Mouse (Mus musculus): Measurements from ENCODE around the gene Eml2. TPM values are rescaled to one million over a fixed set of nuclear protein-coding genes. Genes with fewer than 3 reads are reported as not detected.

Gene Eml2
- polyA plus RNA-seq, 1 experiment from 2014 or later: 4.0 TPM

DNA sequence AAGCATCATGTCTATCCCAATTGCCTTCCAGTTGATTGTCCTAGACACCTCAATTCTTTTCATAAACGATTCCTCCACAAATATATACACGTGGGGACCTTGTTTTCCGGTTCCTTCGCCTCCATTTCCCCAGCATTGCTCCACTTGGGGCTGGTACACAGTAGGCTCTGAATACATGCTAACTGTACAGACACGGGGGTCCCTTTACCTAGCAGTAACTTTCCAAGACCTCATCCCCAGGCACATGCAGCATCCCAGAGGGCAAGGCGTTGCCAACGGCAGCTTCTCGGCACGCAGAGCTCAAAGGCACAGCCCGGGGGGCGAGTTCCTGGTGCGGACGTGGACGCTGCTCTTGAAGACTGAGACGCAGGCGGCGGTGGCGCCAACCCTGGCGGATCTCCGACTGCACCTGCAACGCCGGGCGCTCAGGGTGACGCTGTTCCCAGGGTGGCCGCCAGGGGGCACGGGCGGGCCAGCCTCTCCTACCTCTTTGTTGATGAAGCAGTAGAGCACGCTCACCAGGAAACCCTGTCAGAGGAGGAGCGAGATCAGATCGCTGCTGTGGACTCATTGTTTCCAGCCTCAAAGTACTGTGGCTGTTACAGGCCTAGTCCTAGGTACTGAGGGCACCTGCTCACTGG, 18.9 kb upstream of the Eml2 start:
- Histone ChIP-seq H3K4me1 (ENCODE audit: control insufficient read depth, low read depth, low read length) (peaks cover 15% of the 10 kb centered on the region), H3K4me3 (ENCODE audit: low read depth, low read length) (no peak overlapping the region), H3K27me3 (ENCODE audit: control insufficient read depth, insufficient read depth, low read depth, low read length) (peaks cover 16% of the 10 kb centered on the region), H3K9me3 (replicated peaks; ENCODE audit: control insufficient read depth, low read length) (no peaks in the 10 kb centered on the region), H3K27ac (ENCODE audit: low read length) (no peak overlapping the region), H3K4me2 (ENCODE audit: low read depth, low read length) (peak overlapping the region; percentile 19; the same call in 1 of the 2 replicates), H3K9ac (ENCODE audit: low read depth, low read length) (no peak overlapping the region; the same call in 1 of the 2 replicates), H3K36me3 (ENCODE audit: control insufficient read depth, insufficient read depth) (peaks cover 6% of the 10 kb centered on the region; the same call in 1 of the 2 replicates)
- 4% methylated on average over 30 of the region's 30 CpGs for whole genome bisulfite sequencing (ENCODE audit: insufficient replicate concordance)
- ATAC-seq (ENCODE audit: low read depth): peak; percentile 67

DNA sequence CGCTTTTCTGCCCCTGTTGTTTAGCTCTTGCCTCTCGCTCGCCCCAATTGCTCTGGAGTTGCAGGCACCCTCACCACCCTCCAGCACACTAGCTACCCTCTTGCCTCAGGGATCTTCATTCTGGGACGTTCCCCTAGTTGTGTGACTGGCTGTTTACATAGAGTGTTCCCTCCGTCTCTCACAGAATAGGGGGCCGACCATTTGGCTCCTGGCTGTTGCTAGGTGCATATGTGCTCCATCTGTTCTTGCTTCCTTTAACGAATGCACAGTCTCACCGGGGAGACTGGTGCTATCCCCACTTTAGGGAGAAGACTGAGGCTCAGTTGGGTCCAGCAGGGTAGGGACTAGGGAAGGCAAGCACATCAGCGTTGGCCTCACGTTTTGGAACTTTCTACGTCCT, 17.6 kb upstream of the Eml2 start:
- Histone ChIP-seq H3K4me2 (ENCODE audit: low read depth, low read length) (no peak overlapping the region), H3K4me3 (ENCODE audit: low read depth, low read length) (no peak overlapping the region), H3K36me3 (ENCODE audit: control insufficient read depth, insufficient read depth) (peaks cover 3% of the 10 kb centered on the region; the same call in 1 of the 2 replicates), H3K9me3 (replicated peaks; ENCODE audit: control insufficient read depth, low read length) (no peaks in the 10 kb centered on the region), H3K27me3 (ENCODE audit: control insufficient read depth, insufficient read depth, low read depth, low read length) (peaks cover 21% of the 10 kb centered on the region), H3K9ac (ENCODE audit: low read depth, low read length) (no peak overlapping the region), H3K4me1 (ENCODE audit: control insufficient read depth, low read depth, low read length) (peaks cover 15% of the 10 kb centered on the region), H3K27ac (ENCODE audit: low read length) (no peak overlapping the region)
- WGBS (ENCODE audit: insufficient replicate concordance): 55% methylated on average over 11 of the region's 11 CpGs
- no peak for ATAC-seq (ENCODE audit: low read depth)

DNA sequence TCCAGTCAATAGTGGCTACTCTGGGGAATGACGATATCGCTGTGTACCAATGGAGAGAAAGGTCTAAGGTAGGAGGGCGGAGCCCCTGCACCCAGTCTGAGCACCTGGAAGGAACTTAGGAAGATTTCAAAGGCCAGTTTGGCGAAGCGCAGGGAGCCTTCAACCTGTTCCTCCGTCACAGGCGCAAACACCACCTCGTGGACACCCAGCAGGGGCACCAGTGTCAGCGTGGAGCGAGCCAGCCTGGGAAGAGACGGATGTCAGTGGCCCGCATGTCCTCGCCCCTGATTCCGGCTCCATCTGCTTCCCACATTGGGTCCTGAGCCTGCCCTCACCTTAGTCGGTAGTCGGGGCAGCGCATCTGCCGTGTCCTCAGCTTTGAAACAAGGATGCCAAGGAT, 16.8 kb upstream of the Eml2 start:
- peaks cover 29% of the 10 kb centered on the region for H3K27me3 ChIP-seq (ENCODE audit: control insufficient read depth, insufficient read depth, low read depth, low read length)

DNA sequence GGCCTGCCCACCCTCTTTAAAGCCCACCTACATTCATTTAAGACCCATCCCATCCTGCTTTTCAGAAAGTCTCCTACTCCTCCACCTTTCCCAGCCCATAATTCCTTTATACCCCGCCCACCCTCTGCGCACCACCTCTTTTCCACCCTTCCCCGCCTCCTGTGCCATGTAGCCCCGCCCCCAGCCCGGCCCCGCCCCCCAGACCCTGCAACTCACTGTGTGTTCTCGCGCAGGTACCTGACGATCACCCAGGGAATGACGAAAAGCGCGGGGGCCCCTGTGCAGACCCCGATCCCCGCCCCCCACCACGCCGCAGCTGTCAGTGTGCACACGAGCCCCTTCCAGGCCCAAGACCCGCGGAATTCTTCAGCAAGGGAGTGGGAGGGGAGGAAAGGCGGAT, 16.1 kb upstream of the Eml2 start:
- H3K9me3 ChIP-seq (replicated peaks; ENCODE audit: control insufficient read depth, low read length): no peaks in the 10 kb centered on the region
- peak overlapping the region; percentile 41 for H3K4me3 ChIP-seq (ENCODE audit: low read depth, low read length)
- H3K27me3 ChIP-seq (ENCODE audit: control insufficient read depth, insufficient read depth, low read depth, low read length): peaks cover 35% of the 10 kb centered on the region
- under 1% methylated on average over 20 of the region's 20 CpGs for WGBS (ENCODE audit: insufficient replicate concordance)
- H3K9ac ChIP-seq (ENCODE audit: low read depth, low read length): no peak overlapping the region
- peak overlapping the region; percentile 68 for H3K4me2 ChIP-seq (ENCODE audit: low read depth, low read length)
- ATAC-seq (ENCODE audit: low read depth): peak; percentile 47
- no peak overlapping the region for H3K27ac ChIP-seq (ENCODE audit: low read length)
- H3K4me1 ChIP-seq (ENCODE audit: control insufficient read depth, low read depth, low read length): peaks cover 30% of the 10 kb centered on the region
- no peaks in the 10 kb centered on the region for H3K36me3 ChIP-seq (ENCODE audit: control insufficient read depth, insufficient read depth)

More for the DNA sequence above, 16.8 kb upstream of the Eml2 start:
- WGBS (ENCODE audit: insufficient replicate concordance): 17% methylated on average over 18 of the region's 18 CpGs
- ATAC-seq (ENCODE audit: low read depth): no peak
- no peaks in the 10 kb centered on the region for H3K36me3 ChIP-seq (ENCODE audit: control insufficient read depth, insufficient read depth)
- H3K4me1 ChIP-seq (ENCODE audit: control insufficient read depth, low read depth, low read length): peaks cover 23% of the 10 kb centered on the region
- H3K4me2 ChIP-seq (ENCODE audit: low read depth, low read length): no peak overlapping the region
- H3K9me3 ChIP-seq (replicated peaks; ENCODE audit: control insufficient read depth, low read length): no peaks in the 10 kb centered on the region
- no peak overlapping the region for H3K4me3 ChIP-seq (ENCODE audit: low read depth, low read length)
- H3K9ac ChIP-seq (ENCODE audit: low read depth, low read length): no peak overlapping the region
- H3K27ac ChIP-seq (ENCODE audit: low read length): no peak overlapping the region

DNA sequence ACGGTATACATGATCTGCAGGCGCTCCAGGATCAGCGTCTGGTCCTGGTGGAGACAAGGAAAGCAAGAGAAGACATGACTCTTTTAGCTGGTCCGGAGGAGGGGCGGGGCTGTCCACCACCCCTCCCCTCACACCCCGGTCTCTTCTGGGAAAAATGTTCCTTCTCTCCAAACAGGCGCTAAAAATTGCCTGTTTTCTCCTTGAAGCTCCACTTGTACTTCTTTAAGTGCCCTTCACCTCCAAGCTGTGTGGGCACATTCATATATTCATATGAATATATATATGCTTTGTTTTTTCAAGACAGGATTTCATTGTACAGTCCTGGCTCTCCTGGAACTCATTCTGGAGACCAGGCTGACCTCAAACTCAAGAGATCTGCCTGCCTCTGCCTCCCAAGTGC, 13.3 kb upstream of the Eml2 start:
- no peak overlapping the region for H3K9ac ChIP-seq (ENCODE audit: low read depth, low read length)
- H3K9me3 ChIP-seq (replicated peaks; ENCODE audit: control insufficient read depth, low read length): no peaks in the 10 kb centered on the region
- no peak overlapping the region for H3K27ac ChIP-seq (ENCODE audit: low read length)
- 66% methylated on average over 7 of the region's 7 CpGs for WGBS (ENCODE audit: insufficient replicate concordance)
- H3K27me3 ChIP-seq (ENCODE audit: control insufficient read depth, insufficient read depth, low read depth, low read length): peaks cover 40% of the 10 kb centered on the region
- no peaks in the 10 kb centered on the region for H3K36me3 ChIP-seq (ENCODE audit: control insufficient read depth, insufficient read depth)
- ATAC-seq (ENCODE audit: low read depth): no peak
- peaks cover 29% of the 10 kb centered on the region for H3K4me1 ChIP-seq (ENCODE audit: control insufficient read depth, low read depth, low read length)
- H3K4me2 ChIP-seq (ENCODE audit: low read depth, low read length): no peak overlapping the region
- no peak overlapping the region for H3K4me3 ChIP-seq (ENCODE audit: low read depth, low read length)

DNA sequence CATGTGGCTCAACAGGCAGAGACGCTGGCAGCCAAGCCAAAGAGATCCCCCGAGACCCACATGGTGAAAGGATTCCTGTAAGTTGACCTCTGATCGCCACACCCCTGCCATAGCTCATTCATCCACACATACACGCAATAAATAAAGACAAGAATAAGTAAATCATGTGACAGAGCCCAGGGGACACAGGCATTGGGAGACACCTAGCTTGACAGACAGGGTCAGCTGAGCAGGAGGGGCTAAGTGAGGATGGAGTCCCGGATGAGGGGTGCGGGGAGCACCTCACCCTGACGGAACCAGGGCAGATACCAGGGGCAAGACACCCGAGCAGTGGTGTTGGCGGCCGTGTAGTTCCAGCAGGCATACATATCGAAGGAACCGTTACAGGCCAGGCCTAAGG, 12.5 kb upstream of the Eml2 start:
- ATAC-seq (ENCODE audit: low read depth): no peak
- 24% methylated on average over 12 of the region's 12 CpGs for whole genome bisulfite sequencing (ENCODE audit: insufficient replicate concordance)

DNA sequence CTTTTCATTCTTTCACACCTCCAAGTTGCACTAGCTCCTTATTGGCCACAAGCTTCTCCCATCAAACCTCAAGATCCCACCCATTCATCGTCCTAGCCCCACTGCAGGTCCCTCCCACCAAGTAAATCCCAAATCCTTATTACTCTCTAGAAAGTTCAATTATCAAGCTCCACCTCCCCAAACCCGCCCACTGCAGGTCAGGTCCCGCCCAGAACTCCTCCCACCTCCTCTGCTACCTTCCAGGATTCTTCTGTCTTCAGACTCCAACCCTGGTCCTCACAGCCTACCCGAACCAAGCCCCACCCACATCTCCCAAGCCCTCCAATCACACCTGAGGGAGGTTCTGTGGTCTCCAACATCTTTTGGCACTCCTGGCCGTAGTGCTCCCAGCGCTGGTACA, 12.0 kb upstream of the Eml2 start:
- H3K27me3 ChIP-seq (ENCODE audit: control insufficient read depth, insufficient read depth, low read depth, low read length): peaks cover 39% of the 10 kb centered on the region
- H3K4me2 ChIP-seq (ENCODE audit: low read depth, low read length): no peak overlapping the region
- H3K36me3 ChIP-seq (ENCODE audit: control insufficient read depth, insufficient read depth): no peaks in the 10 kb centered on the region
- no peak overlapping the region for H3K9ac ChIP-seq (ENCODE audit: low read depth, low read length)
- 3% methylated on average over 6 of the region's 6 CpGs for WGBS (ENCODE audit: insufficient replicate concordance)
- no peaks in the 10 kb centered on the region for H3K9me3 ChIP-seq (replicated peaks; ENCODE audit: control insufficient read depth, low read length)
- 0 out of 2 replicates have a peak, but pooled peaks have one; percentile 15 for ATAC-seq (ENCODE audit: low read depth)
- no peak overlapping the region for H3K4me3 ChIP-seq (ENCODE audit: low read depth, low read length)
- H3K27ac ChIP-seq (ENCODE audit: low read length): no peak overlapping the region
- peaks cover 29% of the 10 kb centered on the region for H3K4me1 ChIP-seq (ENCODE audit: control insufficient read depth, low read depth, low read length)

More for the DNA sequence above, 12.5 kb upstream of the Eml2 start:
- Histone ChIP-seq H3K9me3 (replicated peaks; ENCODE audit: control insufficient read depth, low read length) (no peaks in the 10 kb centered on the region), H3K9ac (ENCODE audit: low read depth, low read length) (no peak overlapping the region), H3K36me3 (ENCODE audit: control insufficient read depth, insufficient read depth) (no peaks in the 10 kb centered on the region), H3K4me2 (ENCODE audit: low read depth, low read length) (no peak overlapping the region), H3K27me3 (ENCODE audit: control insufficient read depth, insufficient read depth, low read depth, low read length) (peaks cover 40% of the 10 kb centered on the region), H3K27ac (ENCODE audit: low read length) (no peak overlapping the region), H3K4me3 (ENCODE audit: low read depth, low read length) (no peak overlapping the region), H3K4me1 (ENCODE audit: control insufficient read depth, low read depth, low read length) (peaks cover 29% of the 10 kb centered on the region)

DNA sequence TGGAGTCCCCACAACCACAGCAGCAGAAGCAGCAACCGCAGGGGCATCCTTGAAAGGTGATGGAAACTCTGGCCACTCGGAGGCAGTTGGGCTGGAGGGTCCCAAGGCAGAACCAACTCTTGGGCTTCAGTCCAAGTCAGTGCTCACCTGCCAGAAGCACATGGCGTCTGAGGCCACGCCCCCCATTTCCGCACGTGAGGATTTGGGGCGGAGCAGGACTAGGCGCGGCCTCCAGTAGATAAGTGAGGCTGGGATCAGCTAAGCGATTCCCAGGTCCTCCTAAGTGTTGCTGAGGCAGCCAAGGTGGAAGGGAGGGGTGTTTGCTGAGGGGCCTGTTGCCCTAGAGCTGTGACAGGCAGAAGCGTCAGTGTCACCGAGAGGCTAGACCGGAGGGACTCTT, 11.2 kb upstream of the Eml2 start:
- Histone ChIP-seq H3K27ac (ENCODE audit: low read length) (no peak overlapping the region), H3K9me3 (replicated peaks; ENCODE audit: control insufficient read depth, low read length) (no peaks in the 10 kb centered on the region), H3K4me3 (ENCODE audit: low read depth, low read length) (no peak overlapping the region), H3K4me2 (ENCODE audit: low read depth, low read length) (peak overlapping the region; percentile 39), H3K9ac (ENCODE audit: low read depth, low read length) (no peak overlapping the region), H3K27me3 (ENCODE audit: control insufficient read depth, insufficient read depth, low read depth, low read length) (peaks cover 31% of the 10 kb centered on the region), H3K36me3 (ENCODE audit: control insufficient read depth, insufficient read depth) (no peaks in the 10 kb centered on the region), H3K4me1 (ENCODE audit: control insufficient read depth, low read depth, low read length) (peaks cover 27% of the 10 kb centered on the region)
- 3% methylated on average over 13 of the region's 13 CpGs for WGBS (ENCODE audit: insufficient replicate concordance)
- peak; percentile 41 for ATAC-seq (ENCODE audit: low read depth)

DNA sequence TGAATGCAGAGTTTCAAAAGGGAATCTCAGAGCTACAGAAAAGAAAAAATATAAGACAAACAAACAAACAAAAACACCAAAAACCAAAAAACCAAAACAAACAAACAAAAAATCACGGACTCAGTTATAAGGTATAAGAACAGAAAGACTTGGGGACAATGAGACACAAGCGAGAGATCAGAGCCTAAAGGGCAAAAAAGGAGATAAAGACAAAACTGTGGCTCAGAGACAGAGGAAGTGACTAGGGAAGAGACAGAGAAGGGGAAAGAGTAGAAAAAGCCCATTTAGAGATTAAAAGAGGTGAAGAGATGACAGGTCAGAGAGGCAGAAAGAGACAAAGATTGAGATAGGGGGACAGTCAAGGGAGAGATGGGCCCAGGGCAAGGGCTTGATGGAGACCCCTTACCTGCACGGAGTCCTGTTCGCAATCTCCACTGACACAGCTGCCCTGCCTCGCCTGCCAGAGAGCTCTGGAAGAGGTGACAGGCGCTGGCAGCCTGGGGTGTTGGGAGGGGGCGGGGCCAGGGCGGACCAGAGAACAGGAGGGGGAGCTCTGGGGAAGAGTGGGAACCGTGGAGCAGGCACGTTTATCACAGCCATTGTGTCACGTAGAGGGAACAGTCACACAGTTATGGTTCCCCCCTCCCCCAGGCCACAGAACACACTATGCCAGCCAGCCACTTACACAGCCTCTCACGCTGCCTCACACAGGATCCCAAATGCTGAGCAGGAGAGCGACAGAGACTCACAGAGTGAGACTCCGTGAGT, 10.4 kb upstream of the Eml2 start, which contains the start of gene Gipr:
Gene Gipr, minus strand, starts transcription at position 472 of the 768 bp plus-strand sequence.
- no peak within 1 kb of the TSS for H3K4me3 ChIP-seq (ENCODE audit: low read depth, low read length)
- H3K4me2 ChIP-seq (ENCODE audit: low read depth, low read length): peak within 1 kb of the TSS; percentile 39
- 10% methylated on average over 14 of the region's 14 CpGs for WGBS (ENCODE audit: insufficient replicate concordance)
- no peaks in the 10 kb centered on the region for H3K36me3 ChIP-seq (ENCODE audit: control insufficient read depth, insufficient read depth)
- ATAC-seq (ENCODE audit: low read depth): peak; percentile 70
- H3K9ac ChIP-seq (ENCODE audit: low read depth, low read length): no peak within 1 kb of the TSS
- H3K27ac ChIP-seq (ENCODE audit: low read length): no peak within 1 kb of the TSS
- peaks cover 18% of the 10 kb centered on the region for H3K4me1 ChIP-seq (ENCODE audit: control insufficient read depth, low read depth, low read length)
- peaks cover 25% of the 10 kb centered on the region for H3K27me3 ChIP-seq (ENCODE audit: control insufficient read depth, insufficient read depth, low read depth, low read length)
- H3K9me3 ChIP-seq (replicated peaks; ENCODE audit: control insufficient read depth, low read length): no peaks in the 10 kb centered on the region
